Mouse (Mus musculus) CD4-positive, CD25-positive, alpha-beta regulatory T cell, adult 2 months (primary cell): ENCODE data around the gene Elovl5.

Experiments used
- DNase-seq: peaks from one replicate; pipeline ENCODE4 v3.0.0-alpha.2; 2012; ENCODE audit warnings: low read depth, low spot score

The Elovl5 gene

DNA sequence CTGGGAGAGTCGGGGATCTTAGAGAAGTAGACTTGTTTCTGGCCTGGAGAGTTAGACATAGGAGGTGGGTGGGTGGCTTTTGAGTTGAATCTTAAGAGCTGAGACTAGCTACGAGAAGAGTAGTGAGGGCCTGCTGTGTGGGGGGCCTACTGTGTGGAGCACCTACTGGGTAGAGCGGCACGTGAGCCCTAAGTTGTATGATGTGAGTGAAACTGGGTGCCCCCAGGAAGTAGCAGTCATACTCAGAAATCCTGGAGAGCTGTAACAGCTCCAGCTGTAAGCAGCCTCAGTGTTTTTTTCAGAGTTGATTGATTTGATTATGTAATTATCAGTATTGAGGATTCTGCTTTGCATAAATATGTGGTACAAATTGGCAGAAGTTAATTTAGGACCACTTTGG is 11.6 kb downstream of the Elovl5 start:
- DNase-seq = peak; percentile 33

- DNase-seq = no peak
Measured at GRCm38 (mm10) chr9:77929296-77929695, 12.1 kb downstream of the Elovl5 start.

- no peak for DNase-seq
Measured at GRCm38 (mm10) chr9:77930036-77930859, 13.1 kb downstream of the Elovl5 start.

DNA sequence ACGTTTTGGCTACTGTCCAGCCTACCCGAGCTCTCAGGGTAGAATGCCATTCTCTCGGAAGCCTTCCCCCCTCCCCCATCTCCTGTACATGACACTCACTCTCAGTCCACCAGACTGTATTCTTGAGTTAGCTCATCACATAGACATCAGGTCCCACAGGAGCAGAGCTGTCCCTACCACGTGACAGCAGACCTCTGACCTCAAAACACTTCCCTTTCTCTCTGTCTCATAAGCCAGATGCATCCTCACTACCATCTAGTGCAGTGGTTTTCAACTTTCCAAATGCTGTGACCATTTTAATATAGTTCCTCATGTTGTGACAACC is 13.7 kb downstream of the Elovl5 start:
- DNase-seq = no peak

- DNase-seq = no peak
Measured at GRCm38 (mm10) chr9:77931740-77932139, 14.6 kb downstream of the Elovl5 start.

- no peak for DNase-seq
Measured at GRCm38 (mm10) chr9:77935818-77936611, 18.9 kb downstream of the Elovl5 start.

GRCm38 (mm10) chr9:77937875-77938274 is 20.7 kb downstream of the Elovl5 start:
- peak; percentile 34 for DNase-seq

DNA sequence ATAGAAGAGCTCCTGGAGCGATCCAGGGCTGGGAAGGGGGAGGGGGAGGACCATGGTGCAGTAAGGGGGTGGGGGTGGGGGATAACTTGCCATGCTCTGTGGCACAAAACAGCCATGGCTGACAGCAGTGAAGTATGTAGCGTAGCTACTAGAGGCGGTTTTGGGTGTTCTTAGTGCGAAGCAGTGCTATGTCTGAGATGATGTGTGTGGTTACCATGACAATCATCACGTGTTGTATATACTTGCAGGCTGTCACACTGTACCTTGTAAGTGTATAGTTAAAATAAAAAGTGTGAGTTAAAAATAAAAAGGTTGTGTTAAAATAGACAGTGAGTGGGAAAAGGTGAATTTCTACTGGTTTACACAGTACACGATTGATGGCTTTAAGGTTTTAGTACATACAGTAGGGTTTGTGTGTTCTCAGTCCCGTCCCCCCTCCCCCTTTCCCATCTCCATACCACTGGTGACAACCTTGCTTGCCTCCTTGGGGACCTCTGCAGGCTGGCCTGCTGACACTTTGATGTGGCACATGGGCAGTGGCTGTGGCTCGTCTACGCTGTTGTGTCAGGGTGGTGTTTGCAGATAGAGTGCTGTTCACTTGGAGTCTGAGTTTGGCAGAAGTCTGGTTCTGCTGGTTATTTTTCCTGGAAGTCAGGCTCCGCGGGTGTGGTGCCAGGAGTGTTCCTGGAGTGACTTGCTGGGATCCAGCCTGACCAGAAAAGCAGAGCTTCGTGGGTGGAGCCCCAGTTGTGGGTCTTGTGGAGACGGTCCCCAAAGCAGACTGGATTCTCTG is 21.8 kb downstream of the Elovl5 start:
- DNase-seq = peak; percentile 70

DNA sequence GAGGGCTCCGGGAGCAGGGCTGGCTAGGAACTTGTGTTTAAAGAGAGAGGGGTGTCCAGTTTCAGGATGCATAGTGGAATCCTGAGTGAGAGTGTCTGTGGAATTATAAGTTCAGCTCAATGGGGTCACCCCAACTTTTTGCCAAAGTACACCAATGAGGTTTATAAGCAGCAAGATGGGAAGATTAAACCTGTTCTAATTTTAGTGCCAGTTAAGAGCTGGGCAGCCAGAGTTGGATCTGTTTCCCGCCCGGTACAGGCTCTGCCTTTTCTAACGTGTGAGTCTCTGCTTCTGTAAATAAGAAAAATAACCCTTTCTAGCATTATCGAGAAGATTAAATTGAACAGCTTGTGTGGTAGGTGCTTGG is 22.4 kb downstream of the Elovl5 start:
- no peak for DNase-seq

- DNase-seq = peak; percentile 37
Measured at GRCm38 (mm10) chr9:77941058-77941457, 23.9 kb downstream of the Elovl5 start.

GRCm38 (mm10) chr9:77941836-77942235 is 24.7 kb downstream of the Elovl5 start:
- no peak for DNase-seq

GRCm38 (mm10) chr9:77942411-77942810 is 25.2 kb downstream of the Elovl5 start:
- DNase-seq = no peak

DNA sequence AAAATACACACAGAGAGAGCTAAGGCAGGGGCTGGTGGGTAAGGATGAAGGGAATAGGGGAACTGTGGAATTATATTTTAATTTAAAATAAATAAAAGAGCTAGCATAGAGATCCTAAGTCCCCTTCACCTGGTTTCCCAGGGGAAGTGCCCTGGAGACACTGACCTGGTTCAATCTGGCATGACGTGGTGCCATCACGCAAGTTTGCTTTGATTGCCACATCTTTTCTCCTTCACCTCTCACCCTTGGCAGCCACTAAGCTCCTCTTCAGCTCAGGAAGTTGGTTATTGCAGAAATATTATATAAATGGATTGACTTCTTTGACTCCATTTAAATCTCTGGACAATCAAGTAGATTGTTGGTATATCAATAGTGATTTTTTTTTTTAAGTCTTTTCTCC is 26.2 kb downstream of the Elovl5 start:
- no peak for DNase-seq

- no peak for DNase-seq
Measured at GRCm38 (mm10) chr9:77944195-77944594, 27.0 kb downstream of the Elovl5 start.

GRCm38 (mm10) chr9:77945792-77946666 is 28.9 kb downstream of the Elovl5 start:
- no peak for DNase-seq

DNA sequence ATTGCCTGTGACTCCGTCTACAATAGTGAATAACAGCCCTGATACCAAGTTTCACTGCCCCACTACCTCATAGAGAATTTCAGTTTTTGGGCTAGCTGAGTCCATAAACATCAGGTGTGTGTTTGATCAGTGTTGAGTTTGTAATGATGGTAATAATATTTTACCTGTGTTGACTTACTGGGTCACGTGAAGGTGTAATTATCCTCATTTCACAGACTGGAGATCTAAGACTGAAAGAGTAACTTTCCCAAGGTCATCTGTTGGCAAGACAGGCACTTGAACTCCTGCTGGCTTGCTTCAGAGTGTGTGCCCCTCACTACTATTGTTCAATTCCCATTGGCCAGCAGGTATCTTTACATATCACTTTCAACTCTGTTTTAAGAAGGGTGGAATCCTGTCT is 31.1 kb downstream of the Elovl5 start:
- no peak for DNase-seq

DNA sequence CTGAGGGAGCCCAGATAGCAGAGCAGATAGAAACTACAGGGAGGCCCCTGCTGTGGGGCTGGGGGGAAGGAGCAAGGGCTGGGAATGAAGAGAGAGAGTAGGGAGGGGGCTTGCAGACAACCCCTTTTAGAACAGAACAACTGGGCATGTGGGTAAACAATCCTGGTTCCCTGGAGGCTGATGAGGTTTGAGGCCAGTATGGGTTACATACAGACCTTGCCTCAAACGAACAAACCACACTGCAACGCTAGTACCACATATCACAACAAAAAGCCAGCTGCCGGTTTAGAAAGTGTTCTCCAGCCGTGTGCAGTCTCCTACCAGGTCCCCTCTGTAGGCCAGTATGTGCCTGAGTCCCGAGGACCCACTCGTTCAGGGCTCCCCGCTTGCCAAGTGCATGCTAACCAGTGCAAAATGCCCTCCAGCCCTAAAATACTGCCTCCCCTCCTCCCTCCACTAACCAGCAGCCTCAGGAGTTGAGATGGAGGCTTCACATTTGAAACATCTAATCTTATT is 32.6 kb downstream of the Elovl5 start:
- DNase-seq = no peak

DNA sequence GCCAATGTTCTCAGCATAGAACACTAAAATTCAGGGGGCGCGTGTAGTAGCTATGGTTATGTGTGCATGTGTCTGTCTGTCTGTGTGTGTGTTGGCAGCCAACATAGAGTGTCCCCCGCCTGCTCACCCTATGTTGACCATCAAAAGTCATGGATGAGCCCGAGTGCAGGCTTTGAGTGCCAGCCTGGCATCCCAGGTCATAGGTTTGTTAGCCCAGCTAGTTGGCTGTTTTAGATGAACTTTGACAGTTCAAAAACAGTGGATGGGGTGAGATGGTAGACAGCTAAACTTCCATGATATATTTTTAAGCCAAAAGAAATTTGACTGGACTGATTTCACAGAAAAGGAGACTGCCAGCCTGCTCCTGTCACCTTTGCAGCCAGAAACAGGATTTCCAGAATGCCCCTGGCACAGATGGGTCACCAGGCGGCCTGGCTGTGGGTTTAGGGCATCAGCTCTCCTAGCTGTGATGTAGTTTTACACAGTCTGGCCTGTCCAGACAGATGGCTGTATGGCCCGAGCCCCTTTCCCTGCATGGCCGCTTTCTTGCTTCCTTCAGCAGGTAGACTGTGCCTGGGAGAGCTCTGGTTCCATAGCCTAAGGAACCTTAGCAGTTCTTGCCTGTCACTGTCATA is 33.8 kb downstream of the Elovl5 start:
- DNase-seq = no peak

DNA sequence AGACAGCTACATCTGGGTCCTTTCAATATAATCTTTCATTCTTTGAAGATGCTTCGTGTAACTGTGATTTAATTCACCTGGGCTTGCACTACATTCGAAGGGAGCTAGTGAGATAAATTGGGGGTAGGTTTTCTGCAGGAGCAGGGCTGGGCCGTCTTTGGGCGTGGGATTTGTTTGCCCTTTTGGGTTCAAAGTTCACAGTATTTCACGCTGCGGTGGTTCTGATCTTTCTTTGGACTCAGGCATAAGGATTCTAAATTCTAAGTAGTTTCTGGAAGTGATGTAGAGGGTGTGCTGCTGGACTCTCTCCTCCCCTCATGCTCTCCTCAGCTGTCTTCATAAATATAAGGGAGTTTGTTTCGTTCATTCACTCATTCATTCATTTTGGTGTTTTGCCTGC is 34.8 kb downstream of the Elovl5 start:
- DNase-seq = no peak

DNA sequence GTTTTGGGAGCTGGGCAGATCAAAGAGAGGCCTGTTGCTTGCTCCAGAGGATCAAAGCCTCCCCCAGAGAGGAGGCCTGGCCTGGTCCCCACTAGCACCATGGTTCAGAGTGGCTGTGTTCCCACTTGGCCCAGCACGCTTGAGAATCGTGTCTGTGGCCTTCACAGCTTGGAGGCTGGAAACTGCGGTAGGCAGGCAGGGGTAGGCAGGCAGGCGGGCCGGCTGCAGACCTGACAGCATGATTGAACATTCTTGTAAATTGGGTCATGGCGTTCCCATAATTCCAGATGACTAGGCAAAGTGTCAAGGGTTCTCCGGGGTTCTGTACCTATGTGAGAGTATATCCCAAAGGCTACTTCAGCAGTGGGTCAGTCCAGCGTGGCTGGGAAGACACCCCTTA is 35.9 kb downstream of the Elovl5 start:
- DNase-seq = no peak

GRCm38 (mm10) chr9:77954496-77954895 is 37.3 kb downstream of the Elovl5 start:
- peak; percentile 65 for DNase-seq
